Mouse (Mus musculus): Measurements from ENCODE around the gene Uck1.

- no peak for TF ChIP-seq CTCF (conservative IDR thresholded peaks at IDR 0.05; ENCODE audit: low read length)
- TF ChIP-seq NANOG (IDR thresholded peaks at IDR 0.05; ENCODE audit: borderline replicate concordance, low read length): no peak
- TF ChIP-seq POU5F1 (IDR thresholded peaks at IDR 0.05; ENCODE audit: borderline replicate concordance, low read length): no peak
These were observed 48.3 kb downstream of the Uck1 start for GRCm38 (mm10) chr2:32211689-32212088.
